Mouse (Mus musculus): ENCODE measurements around the gene Nckap5. TPM values are rescaled to one million over a fixed set of nuclear protein-coding genes. Genes with fewer than 3 reads are reported as not detected.

The Nckap5 gene
- polyA plus RNA-seq, 1 experiment from 2014 or later, result 12.3 TPM

DNA sequence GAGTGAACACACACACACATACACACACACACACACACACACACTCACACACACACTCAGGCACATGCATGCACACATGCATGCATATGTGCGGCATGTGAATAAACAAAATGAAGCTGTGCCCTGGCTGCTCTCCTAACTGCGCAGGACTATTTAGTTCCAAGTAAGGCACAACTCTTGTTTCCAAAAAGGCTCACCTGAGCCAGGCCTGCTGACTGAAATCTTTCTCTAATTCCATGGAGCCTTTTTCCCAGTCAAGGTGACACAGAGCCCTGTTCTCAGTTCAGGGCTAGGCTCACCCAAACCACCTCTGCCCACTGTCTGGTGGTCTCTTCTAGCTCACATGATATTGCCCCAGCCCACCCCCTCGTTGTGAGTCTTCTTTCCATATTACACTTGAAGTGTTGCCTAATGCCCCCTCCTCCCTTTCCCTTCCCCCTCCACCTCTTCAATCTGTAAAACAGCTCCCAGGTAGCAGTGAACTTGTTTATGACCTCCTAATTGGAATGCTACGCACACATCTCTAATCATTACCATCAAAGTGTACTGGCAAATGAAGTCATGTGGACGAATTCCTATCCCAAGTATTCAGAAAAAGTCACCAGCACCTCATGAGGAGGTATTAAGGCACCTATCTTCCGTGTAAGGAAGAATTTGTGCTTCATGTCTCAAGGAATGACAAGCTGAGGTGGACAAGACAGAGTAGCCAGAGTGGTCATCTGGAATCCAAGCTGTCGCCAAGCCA is 226.7 kb downstream of the Nckap5 start:
- 0 out of 2 replicates have a peak, but pooled peaks have one; percentile 9 for ATAC-seq
- no peaks in the 10 kb centered on the region for H3K4me1 ChIP-seq (replicated peaks; ENCODE audit: control insufficient read depth, insufficient read depth, low read length)
- no peaks in the 10 kb centered on the region for H3K9me3 ChIP-seq (ENCODE audit: control insufficient read depth)
- H3K4me3 ChIP-seq (ENCODE audit: low read depth, low read length), result peak overlapping the region; percentile 24; the same call in 1 of the 2 replicates
- peak overlapping the region; percentile 12; the same call in 1 of the 2 replicates for H3K27ac ChIP-seq (ENCODE audit: low read depth, low read length)
- no peak overlapping the region for H3K9ac ChIP-seq (ENCODE audit: low read depth, low read length)
- no peaks in the 10 kb centered on the region for H3K36me3 ChIP-seq (ENCODE audit: control insufficient read depth, insufficient read depth)
- no peak for TF ChIP-seq CTCF (IDR thresholded peaks at IDR 0.05; ENCODE audit: low read depth)
- no peaks in the 10 kb centered on the region for H3K27me3 ChIP-seq (replicated peaks; ENCODE audit: control insufficient read depth, insufficient read depth, low read length)
- peak overlapping the region; percentile 58 for H3K4me2 ChIP-seq (replicated peaks; ENCODE audit: low read depth)
- WGBS, result 58% methylated on average over 7 of the region's 7 CpGs

DNA sequence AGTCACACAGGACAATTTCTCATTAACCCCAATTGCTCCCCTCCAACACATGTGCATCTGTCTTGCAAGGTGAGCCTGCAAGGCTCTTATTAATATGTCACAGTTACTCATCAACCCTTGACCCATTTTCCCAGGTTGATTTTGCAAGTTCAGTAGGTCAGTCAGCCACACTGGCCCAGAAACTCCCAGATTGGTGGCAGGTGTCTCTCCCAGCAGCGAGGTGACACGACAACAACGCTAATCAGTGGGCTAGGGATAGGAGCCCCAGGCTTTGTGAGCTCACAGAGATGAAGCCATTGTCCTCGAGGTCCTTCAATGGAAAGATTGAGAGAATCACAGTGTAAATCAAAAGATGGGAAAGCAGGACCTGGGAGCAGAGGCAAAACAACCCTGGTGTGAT is 230.0 kb downstream of the Nckap5 start:
- no peak for ATAC-seq
- H3K36me3 ChIP-seq (ENCODE audit: control insufficient read depth, insufficient read depth), result no peaks in the 10 kb centered on the region
- no peaks in the 10 kb centered on the region for H3K27me3 ChIP-seq (replicated peaks; ENCODE audit: control insufficient read depth, insufficient read depth, low read length)
- no peak for TF ChIP-seq CTCF (IDR thresholded peaks at IDR 0.05; ENCODE audit: low read depth)
- H3K9me3 ChIP-seq (ENCODE audit: control insufficient read depth), result no peaks in the 10 kb centered on the region
- H3K9ac ChIP-seq (ENCODE audit: low read depth, low read length), result no peak overlapping the region
- H3K4me3 ChIP-seq (ENCODE audit: low read depth, low read length), result no peak overlapping the region
- WGBS, result 46% methylated on average over 4 of the region's 4 CpGs
- no peaks in the 10 kb centered on the region for H3K4me1 ChIP-seq (replicated peaks; ENCODE audit: control insufficient read depth, insufficient read depth, low read length)
- no peak overlapping the region for H3K27ac ChIP-seq (ENCODE audit: low read depth, low read length)
- no peak overlapping the region for H3K4me2 ChIP-seq (replicated peaks; ENCODE audit: low read depth)

DNA sequence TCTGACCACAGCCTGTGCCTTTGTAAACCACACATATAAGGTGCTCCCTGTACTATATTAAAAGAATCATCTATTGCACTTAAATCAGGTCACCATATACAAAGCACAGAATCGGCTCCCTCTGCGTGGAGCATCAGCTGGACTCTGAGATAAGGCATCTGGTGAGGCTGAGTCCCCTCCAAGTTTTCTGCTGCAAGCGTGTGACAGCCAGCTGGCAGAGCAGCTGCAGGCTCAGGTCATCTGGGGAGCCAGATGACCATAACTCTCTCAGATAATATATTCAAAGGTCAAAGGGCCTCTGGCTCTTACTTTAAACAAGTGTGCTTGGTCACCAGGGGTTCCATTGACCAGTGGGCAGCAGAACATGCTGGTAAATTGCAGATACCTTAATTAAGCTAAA is 233.2 kb downstream of the Nckap5 start:
- H3K27ac ChIP-seq (ENCODE audit: low read depth, low read length), result no peak overlapping the region
- H3K9me3 ChIP-seq (ENCODE audit: control insufficient read depth), result no peaks in the 10 kb centered on the region
- ATAC-seq, result no peak
- H3K9ac ChIP-seq (ENCODE audit: low read depth, low read length), result no peak overlapping the region
- H3K4me2 ChIP-seq (replicated peaks; ENCODE audit: low read depth), result no peak overlapping the region
- 15% methylated on average over 3 of the region's 3 CpGs for WGBS
- no peaks in the 10 kb centered on the region for H3K36me3 ChIP-seq (ENCODE audit: control insufficient read depth, insufficient read depth)
- H3K4me1 ChIP-seq (replicated peaks; ENCODE audit: control insufficient read depth, insufficient read depth, low read length), result peaks cover 9% of the 10 kb centered on the region; the same call in 1 of the 2 replicates
- H3K27me3 ChIP-seq (replicated peaks; ENCODE audit: control insufficient read depth, insufficient read depth, low read length), result no peaks in the 10 kb centered on the region
- no peak for TF ChIP-seq CTCF (IDR thresholded peaks at IDR 0.05; ENCODE audit: low read depth)
- no peak overlapping the region for H3K4me3 ChIP-seq (ENCODE audit: low read depth, low read length)

DNA sequence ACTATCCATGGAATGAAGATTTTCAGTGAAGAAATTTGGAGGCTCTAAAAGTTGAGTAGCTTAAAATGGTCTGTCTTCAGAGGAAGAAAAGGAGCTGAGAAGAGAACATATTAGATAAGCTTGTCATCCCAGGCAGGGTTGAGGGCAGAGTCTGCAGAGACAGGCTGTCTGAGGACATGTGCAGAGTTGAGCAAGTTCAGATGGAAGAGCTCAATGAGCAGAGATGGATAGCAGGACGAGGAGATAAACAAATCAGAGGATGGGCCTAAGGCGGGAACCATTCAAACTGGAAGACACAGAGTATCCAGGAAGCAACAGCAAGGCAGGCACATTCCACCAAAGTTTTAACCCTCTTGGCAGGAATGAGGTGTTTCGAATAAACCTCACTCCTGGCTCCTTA is 235.8 kb downstream of the Nckap5 start:
- no peaks in the 10 kb centered on the region for H3K36me3 ChIP-seq (ENCODE audit: control insufficient read depth, insufficient read depth)
- H3K9me3 ChIP-seq (ENCODE audit: control insufficient read depth), result no peaks in the 10 kb centered on the region
- TF ChIP-seq CTCF (IDR thresholded peaks at IDR 0.05; ENCODE audit: low read depth), result no peak
- no peak overlapping the region for H3K9ac ChIP-seq (ENCODE audit: low read depth, low read length)
- no peak for ATAC-seq
- no peak overlapping the region for H3K27ac ChIP-seq (ENCODE audit: low read depth, low read length)
- WGBS, result 48% methylated on average over 3 of the region's 3 CpGs
- H3K27me3 ChIP-seq (replicated peaks; ENCODE audit: control insufficient read depth, insufficient read depth, low read length), result no peaks in the 10 kb centered on the region
- H3K4me3 ChIP-seq (ENCODE audit: low read depth, low read length), result no peak overlapping the region
- H3K4me2 ChIP-seq (replicated peaks; ENCODE audit: low read depth), result no peak overlapping the region
- H3K4me1 ChIP-seq (replicated peaks; ENCODE audit: control insufficient read depth, insufficient read depth, low read length), result peaks cover 9% of the 10 kb centered on the region; the same call in 1 of the 2 replicates

DNA sequence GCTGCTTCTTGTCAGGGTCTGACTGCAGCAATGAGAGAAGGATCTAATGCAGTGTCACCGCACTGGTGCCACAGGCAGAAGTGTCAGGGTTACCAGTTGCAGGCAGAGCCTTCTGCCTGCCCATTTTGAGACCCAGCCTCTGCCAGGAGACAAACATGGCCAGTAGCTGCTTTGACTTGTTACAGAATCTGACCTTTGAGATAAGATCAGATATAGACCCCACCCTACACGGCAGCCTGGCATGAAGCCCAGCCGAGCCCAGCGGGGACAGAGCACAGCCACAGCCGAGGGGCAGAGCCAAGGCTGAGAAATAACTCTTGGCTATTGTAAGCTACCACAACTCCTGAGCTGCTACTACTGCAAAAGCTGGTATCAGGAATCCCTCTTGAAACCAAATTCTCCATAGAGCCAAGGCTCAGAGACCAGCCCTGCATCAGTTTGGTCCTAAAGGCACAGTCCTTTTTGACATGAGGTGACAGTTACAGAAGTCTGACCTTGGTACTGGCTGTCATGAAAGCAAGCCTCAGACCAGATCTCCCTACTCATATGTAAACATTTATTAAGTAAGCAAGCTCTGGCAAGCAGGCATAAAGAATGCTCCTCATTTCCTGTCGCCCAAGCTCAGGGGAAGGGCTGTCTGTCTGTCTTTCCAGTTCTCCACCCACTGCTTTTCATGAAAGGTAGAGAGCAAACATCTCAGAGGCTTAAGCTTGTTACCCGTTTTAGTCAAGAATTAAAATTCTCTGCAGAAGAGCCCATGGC is 237.4 kb downstream of the Nckap5 start:
- WGBS, result 22% methylated on average over 7 of the region's 7 CpGs
- Histone ChIP-seq H3K27me3 (replicated peaks; ENCODE audit: control insufficient read depth, insufficient read depth, low read length) (no peaks in the 10 kb centered on the region), H3K27ac (ENCODE audit: low read depth, low read length) (peak overlapping the region; percentile 41; the same call in 1 of the 2 replicates), H3K9ac (ENCODE audit: low read depth, low read length) (no peak overlapping the region), H3K36me3 (ENCODE audit: control insufficient read depth, insufficient read depth) (no peaks in the 10 kb centered on the region), H3K9me3 (ENCODE audit: control insufficient read depth) (no peaks in the 10 kb centered on the region), H3K4me1 (replicated peaks; ENCODE audit: control insufficient read depth, insufficient read depth, low read length) (peaks cover 9% of the 10 kb centered on the region; the same call in 1 of the 2 replicates), H3K4me3 (ENCODE audit: low read depth, low read length) (no peak overlapping the region), H3K4me2 (replicated peaks; ENCODE audit: low read depth) (peak overlapping the region; percentile 9; the same call in 1 of the 2 replicates)
- peak; percentile 36; the same call in 1 of the 2 replicates for ATAC-seq
- TF ChIP-seq CTCF (IDR thresholded peaks at IDR 0.05; ENCODE audit: low read depth), result no peak

DNA sequence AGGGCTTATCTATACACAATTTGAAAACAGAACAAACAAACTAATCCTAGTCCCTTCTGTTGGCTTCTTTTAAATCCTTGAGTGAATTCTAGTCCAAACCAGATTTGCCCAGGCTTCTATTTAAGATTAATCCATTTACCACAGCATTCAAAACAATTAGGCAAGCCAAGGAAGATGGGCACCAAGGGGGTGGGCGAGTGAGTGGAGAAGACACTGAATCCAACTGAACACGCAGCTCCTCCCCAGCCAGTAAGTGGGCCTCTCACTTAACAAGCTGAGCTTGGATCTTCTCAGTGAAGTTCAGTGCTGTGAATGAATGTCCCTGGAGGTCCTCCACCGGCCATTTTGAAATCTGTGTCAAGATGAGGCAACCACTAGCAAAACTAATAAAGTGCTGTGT is 239.7 kb downstream of the Nckap5 start:
- Histone ChIP-seq H3K4me2 (replicated peaks; ENCODE audit: low read depth) (no peak overlapping the region), H3K9me3 (ENCODE audit: control insufficient read depth) (no peaks in the 10 kb centered on the region), H3K9ac (ENCODE audit: low read depth, low read length) (no peak overlapping the region), H3K4me1 (replicated peaks; ENCODE audit: control insufficient read depth, insufficient read depth, low read length) (peaks cover 9% of the 10 kb centered on the region; the same call in 1 of the 2 replicates), H3K27me3 (replicated peaks; ENCODE audit: control insufficient read depth, insufficient read depth, low read length) (no peaks in the 10 kb centered on the region), H3K27ac (ENCODE audit: low read depth, low read length) (no peak overlapping the region), H3K4me3 (ENCODE audit: low read depth, low read length) (no peak overlapping the region), H3K36me3 (ENCODE audit: control insufficient read depth, insufficient read depth) (no peaks in the 10 kb centered on the region)
- 86% methylated on average over 3 of the region's 3 CpGs for WGBS
- TF ChIP-seq CTCF (IDR thresholded peaks at IDR 0.05; ENCODE audit: low read depth), result no peak
- ATAC-seq, result no peak
